Mouse (Mus musculus) liver, adult 2 months (tissue): ENCODE measurements around the gene Bap1.

Experiments
- CTCF ChIP-seq: fragments of 200-500 bp; IDR thresholded peaks from 2 replicates; pipeline ENCODE4 v1.5.1; 2011; ENCODE audit warnings: low read depth, low read length, control low read depth
- POLR2A ChIP-seq: fragments of 200-500 bp; IDR thresholded peaks from 2 replicates; pipeline ENCODE4 v1.6.1; 2011; ENCODE audit warnings: low read length, control low read depth; ENCODE audit not compliant: insufficient read depth; ENCODE audit errors: extremely low read depth

- TF ChIP-seq CTCF (no peak), POLR2A (no peak)
Measured at GRCm38 (mm10) chr14:31245946-31246345, 5.3 kb upstream of the Bap1 start.
